Mouse (Mus musculus) adrenal gland, adult 8-10 months (tissue): ENCODE results near the gene Corin. TPM values are rescaled to one million over a fixed set of nuclear protein-coding genes. Genes with fewer than 3 reads are reported as not detected.

Source experiments
- DNase-seq: peaks from one replicate; pipeline ENCODE4 v3.0.0; 2022
- total RNA-seq, 4 experiments: library from RNA; stranded (reverse); gene quantifications; 2 replicates each; pipeline ENCODE4 v1.2.4; 2022

Corin gene
- total RNA-seq, 4 experiments from 2014 or later, result 0.06 TPM; not detected in 3

DNA sequence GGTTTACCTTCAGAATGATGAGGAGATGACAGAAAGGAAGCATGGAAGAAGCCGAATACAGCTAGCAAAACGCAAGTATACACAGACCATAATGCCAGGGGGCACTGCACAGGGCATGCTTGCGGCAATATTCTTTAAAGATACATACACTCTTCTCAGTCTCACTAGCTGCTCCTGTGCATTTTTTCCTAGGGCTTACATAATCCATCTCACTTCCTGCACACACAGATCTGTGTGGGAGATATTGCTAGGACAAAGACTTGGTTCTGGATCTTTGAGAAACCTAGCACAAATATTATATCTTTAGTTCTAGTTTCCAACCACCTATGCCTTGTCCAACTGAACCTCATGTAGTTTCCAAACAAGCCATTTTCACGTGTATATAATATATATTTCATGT, 189.0 kb downstream of the Corin start:
- DNase-seq, result no peak

DNA sequence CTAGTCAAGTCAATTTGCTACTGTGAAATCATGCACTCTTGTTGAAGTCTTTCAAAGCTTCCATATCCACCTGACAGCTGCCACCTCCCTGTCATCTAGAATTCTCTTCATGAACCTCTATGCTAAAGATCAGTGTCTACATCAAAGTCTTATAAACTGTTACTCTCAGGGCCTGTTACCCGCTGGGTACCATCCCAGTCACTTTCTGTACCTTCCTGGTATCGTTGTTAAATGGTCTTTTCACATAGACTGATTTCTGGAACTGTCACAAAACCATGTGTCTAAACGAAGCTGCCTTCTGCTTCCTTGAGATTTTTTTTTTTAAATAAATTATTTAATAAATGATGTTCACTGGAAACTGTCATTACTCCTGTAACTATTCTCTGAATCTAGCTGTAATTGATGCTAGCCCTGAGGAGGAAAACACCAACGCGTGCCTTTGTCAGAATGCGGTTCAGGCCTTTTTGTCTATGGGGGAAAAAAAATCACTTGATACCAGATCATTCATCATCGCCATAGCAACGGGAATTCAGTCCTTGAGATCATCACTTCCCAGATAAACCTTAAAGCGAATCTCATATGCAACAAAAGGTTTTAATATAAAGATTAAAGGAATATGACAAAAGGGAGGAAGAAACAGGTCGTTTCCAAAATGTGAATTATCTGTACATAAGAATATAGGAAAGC, 205.7 kb downstream of the Corin start:
- DNase-seq, result no peak

DNA sequence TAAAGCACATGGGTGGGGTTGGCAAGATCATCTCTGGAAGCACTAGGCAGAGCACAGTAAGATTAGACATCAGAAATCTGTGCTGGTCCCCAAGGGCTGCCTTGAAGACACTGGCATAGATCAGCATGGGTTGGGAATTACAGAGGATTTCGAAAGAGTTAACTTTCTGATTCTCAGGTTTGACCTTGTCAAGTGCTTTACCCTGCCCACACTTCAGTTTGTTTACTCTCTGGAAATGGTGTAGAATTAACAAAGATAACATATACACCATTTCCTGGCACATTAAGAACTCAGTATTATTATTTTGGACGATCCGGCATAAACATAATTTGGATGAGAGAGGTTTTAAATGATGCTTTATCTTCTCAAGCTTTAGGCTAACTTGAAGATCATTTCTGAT, 219.2 kb downstream of the Corin start:
- no peak for DNase-seq

DNA sequence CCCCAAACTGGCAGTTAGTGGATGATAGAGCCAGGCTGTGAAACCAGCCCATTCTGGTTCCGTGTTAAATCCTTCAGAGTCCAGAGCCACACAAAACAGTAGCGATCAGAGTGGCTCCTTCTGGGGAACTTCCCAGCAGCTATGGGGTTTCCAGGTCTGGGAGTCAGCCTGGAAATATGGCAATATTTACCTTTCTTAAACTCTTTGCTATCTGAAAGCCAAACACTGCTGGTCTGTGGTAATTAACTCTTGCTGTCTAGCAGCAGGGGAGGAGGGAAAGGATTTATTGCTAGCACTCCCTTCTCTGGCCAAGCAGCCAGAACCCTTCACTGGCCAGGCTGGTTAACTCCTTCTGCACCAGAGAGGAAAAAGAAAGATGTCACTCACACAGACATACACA, 221.4 kb downstream of the Corin start:
- no peak for DNase-seq

DNA sequence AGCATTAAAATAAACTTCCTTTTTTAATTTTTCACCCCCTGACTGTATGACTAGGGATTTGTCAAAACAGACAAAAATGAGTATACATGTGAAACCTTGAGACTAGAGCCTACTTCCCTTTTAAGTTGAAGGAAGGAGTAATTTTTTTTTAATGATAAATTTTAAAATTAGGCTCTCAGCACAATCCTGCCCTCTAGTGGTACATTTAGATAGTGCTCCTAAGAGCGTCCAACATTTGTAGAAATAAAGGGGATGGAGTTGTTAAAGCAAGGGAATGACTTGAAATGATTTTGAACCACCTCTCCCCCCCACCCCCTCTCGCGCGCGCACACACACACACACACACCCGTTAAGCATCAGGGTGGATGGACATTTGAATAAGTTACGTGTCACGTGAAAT, 234.6 kb downstream of the Corin start:
- DNase-seq, result no peak

DNA sequence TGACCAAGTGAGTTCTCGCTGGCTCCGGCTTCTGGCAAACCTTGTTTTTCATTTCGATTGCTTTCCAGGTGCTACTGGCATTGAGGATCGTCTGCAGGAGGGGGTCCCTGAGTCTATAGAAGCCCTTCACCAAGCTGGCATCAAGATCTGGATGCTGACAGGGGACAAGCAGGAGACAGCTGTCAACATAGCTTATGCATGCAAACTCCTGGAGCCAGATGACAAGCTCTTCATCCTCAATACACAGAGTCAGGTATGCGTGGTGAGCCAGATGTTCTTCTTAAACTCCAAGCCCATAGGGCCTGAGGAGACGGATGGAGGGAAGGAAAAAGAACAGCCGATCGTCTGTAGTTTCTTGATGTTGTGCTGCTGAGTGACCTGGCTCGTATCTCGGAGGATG, 235.1 kb downstream of the Corin start:
- DNase-seq, result no peak

DNA sequence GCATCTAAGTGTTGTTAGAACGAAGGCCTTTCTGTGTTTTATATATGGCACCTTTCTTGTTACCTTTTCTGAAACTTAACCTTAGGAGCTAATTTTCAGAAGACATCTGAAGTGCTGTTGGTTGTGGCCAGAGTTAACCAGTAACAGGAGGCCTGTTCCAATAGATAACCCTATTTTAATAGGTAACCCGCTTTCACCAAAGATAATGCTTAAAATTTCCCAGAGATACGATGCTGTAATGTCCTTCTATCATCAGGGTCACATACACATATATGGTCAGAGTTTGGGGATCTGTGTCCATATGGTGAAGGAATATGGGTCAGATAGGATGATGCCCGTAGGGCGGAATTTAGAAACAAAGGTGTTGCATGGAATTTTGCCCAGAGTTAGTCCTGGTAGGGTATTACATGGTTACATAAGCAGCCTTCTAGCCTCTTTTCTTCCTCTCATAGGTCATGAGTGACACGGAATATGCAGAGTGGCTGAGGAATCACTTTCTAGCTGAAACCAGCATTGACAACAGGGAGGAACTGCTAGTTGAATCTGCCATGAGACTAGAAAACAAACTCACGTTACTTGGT, 237.2 kb downstream of the Corin start:
- no peak for DNase-seq

DNA sequence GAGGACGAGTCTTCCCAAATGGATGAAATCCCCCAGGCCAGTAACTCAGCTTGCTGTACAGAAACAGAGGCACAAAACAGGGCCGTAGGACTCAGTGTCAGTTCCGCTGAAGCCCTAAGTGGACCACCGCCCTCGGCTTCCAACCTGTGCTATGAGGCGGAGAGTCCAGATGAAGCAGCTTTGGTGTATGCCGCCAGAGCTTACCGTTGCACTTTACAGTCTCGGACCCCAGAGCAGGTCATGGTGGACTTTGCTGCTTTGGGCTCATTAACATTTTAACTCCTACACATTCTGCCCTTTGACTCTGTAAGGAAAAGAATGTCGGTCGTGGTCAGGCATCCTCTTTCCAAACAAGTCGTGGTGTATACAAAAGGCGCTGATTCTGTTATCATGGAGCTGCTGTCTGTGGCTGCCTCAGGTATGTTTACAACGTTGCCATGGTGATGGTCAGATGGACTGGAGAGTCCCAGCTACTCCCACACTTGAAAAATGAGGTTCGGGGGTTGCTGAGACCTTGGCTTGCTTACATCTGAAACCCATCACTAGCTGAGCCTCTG, 240.0 kb downstream of the Corin start:
- DNase-seq, result no peak

DNA sequence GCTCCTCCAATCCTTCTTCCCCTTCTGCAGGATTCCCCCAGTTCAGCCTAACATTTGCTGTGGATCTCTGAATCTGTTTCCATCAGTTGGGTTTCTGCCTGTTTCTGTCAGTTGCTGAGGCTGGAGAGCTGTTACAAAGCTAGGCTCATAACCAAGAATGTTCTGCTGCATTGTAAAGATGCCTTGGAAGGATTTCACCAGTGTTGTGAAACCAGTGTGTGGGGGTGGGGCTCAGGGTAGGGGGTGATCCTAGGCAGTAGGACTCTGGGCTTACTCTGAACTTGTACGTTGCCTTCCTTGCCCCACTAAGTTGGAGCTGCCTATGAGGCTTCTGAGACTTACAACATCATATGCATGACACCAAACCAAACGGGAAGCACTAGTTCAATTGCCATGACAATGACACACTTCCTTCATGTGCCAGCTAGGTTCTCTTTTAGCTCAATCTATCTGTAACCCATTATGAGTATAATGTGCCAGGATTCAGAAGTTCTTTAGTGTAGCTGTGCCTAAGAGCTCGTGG, 242.4 kb downstream of the Corin start:
- DNase-seq, result no peak

DNA sequence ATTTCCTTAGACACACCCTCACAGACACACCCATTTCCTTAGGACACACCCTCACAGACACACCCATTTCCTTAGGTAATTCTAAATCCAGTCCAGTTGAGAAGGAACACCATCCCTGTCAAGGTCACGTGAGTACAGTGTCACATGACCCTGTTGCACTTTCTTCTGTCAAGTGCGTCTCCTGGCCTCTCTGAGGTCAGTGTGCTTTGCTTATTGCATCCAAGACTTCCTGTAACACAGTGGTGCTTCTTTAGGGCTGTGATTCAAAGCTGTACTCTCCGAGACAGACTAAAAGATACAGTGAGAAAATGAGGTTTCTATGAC, 245.0 kb downstream of the Corin start:
- DNase-seq, result no peak

DNA sequence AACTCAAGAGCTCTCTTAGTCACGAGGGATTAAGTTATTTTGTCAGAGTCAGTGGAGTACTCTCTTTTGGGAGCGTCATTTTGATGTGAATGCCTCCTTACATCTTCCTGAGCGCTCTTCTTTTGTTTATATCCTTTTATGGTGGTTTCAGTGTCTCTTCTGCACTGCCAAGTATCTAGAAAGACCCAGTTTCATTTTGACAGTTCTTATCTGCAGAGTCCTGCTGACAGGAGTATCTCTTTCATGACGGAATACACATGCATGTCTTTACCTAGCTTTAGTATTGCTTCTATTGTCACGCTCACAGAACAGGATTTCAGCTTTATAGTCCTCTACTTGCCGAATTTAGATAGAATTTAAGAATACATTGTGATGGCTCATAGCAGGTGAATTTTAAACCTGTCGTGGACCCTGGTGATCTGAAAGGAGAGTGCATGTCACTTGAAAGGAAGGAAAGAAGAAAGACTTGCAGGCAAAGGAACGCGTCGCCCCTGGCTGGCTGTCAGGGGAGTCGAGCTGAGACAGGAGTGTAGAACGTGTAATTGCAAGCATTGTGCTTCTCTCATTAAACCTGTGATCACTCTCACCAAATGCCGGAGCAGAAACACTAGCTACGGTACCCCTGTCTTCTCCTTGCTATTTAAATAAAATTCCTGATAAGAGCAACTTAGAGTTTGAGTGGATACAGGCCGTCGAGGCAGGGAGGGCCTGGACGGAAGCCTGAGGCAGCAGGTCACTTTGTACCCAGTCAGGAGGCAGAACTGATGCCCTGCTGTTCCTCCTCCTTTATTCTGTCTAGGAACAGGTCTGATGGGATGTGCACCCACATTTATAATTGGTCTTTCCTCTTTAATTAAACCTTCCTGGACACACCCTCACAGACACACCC, 245.6 kb downstream of the Corin start:
- DNase-seq, result no peak

DNA sequence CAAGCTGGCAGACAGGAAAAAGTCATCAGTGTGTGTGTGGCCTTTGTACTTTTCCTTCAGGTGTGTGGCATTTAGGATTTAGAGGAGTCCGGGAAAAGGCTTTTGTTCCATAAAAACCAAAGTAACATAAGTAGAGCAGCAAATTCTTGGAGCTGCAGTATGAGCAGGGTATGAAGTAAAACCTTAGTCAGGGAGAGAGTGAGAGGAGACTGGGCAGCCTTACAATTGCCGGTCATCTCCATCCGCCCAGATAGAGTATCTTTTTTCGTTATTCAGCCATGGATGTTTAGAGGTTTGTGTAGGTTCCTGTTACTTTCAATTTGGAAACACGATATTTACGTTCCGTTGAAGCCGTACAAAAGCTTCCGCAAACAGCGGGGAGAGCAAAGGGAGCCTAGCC, 247.2 kb downstream of the Corin start:
- DNase-seq, result no peak

DNA sequence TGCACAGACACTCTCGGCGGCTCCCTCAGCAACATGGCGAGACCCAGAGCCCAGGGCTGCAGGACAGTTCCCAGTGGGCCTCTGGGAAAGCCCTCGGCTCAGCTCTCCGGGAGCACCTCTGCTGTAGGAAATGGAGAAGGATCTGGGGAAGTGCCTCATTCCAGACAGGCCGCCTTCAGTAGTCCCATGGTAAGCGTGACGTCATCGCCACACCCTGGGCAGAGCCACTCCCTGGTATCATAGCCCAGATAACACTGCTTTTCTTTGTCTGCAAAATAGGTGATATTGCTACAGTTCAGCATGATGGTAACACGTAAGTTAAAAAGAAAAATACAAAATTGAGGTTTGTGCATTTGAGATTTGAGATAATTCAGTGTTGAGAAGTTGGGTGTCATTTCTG, 249.3 kb downstream of the Corin start:
- no peak for DNase-seq

DNA sequence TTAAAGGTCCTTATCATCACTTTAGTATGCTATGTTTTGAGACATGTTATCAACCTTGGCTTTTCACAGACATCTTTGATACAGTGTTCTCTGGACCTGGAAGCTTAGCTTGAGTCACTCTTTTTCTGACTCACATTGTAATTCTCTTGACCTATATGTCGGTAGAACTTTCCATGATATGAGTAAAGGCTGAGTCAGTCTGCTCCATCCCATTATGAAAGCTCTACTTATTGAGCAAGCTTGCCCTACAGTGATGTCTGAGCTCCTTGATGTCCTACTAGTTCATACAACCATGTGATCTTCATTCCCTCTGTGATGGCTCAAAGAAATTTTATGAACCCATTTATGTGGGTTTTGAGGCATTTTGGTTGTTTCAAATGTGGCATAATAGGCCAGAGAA, 254.1 kb downstream of the Corin start:
- DNase-seq, result peak; percentile 13

Other genes with a start within 250 kb of the Corin start
- gene Nfxl1, start 55.2 kb upstream of the Corin start, total RNA-seq, result 10 to 100 TPM; 12.5 to 24.1 (median 19.2) TPM
- gene Zar1, start 76.8 kb upstream of the Corin start, total RNA-seq, result not detected
- 1 to 10 TPM in 3 of 4 experiments, under 1 TPM in 1; 0.64 to 2.3 (median 1.5) TPM for gene Gm5868, start 83.1 kb upstream of the Corin start, total RNA-seq
- under 1 TPM in 1 of 4 experiments, not detected in 3; 0.15 TPM for gene Cnga1, start 139.8 kb upstream of the Corin start, total RNA-seq
- gene Nipal1, start 143.3 kb upstream of the Corin start, total RNA-seq, result 1 to 10 TPM in 1 of 4 experiments, under 1 TPM in 3; 0.24 to 3.5 (median 0.60) TPM
- under 1 TPM; 0.07 to 0.27 (median 0.16) TPM for gene Txk, start 248.3 kb upstream of the Corin start, total RNA-seq